Comparison of ENCODE assay signal across 12 mouse cellular contexts in genomic region chr7:30971901-30972300, GRCm38 (mm10). TPM values are rescaled to one million over a fixed set of nuclear protein-coding genes. Genes with fewer than 3 reads are reported as not detected.
DNase-seq lines count a peak whose midpoint lies in the region; ATAC-seq and TF ChIP-seq lines count a peak whose summit lies in the region.
"Had no signal": no experiment of that assay in that cellular context is flagged by ENCODE, and none has a peak within 500 bp of the region (broad histone marks: within the 10 kb centered on the region; RNA-seq: fewer than 3 reads in every experiment).

No protein-coding gene starts in this region.

- peak overlapping the region; percentile 54; the same call in 1 of the 2 replicates for H3K4me3 ChIP-seq in heart, embryonic 16.5 days (ENCODE audit: low read length)
- peak overlapping the region; percentile 73; the same call in 1 of the 2 replicates for H3K4me3 ChIP-seq in testis, adult 2 months (ENCODE audit: control insufficient read depth, low read depth, low read length)
- peak overlapping the region; percentile 52 for H3K4me3 ChIP-seq in limb, embryonic 13.5 days

- TF ChIP-seq POLR2A in testis, adult 2 months (IDR thresholded peaks at IDR 0.05; ENCODE audit: control insufficient read depth, low read depth, low read length) = no peak

- H3K4me1 ChIP-seq in heart, embryonic 16.5 days (ENCODE audit: control insufficient read depth, insufficient read depth, low read length) = peaks cover 5% of the 10 kb centered on the region; the same call in 1 of the 2 replicates
- peaks cover 18% of the 10 kb centered on the region for H3K4me1 ChIP-seq in testis, adult 2 months (ENCODE audit: control insufficient read depth, insufficient read depth, low read length)
- H3K4me1 ChIP-seq in limb, embryonic 13.5 days = peaks cover 18% of the 10 kb centered on the region

- TF ChIP-seq CTCF in testis, adult 2 months (IDR thresholded peaks at IDR 0.05; ENCODE audit: control insufficient read depth, insufficient read depth, insufficient replicate concordance, low read depth, low read length) = no peak

- H3K9me3 ChIP-seq in heart, embryonic 16.5 days (replicated peaks; ENCODE audit: control insufficient read depth, low read length) = no peaks in the 10 kb centered on the region
- no peaks in the 10 kb centered on the region for H3K9me3 ChIP-seq in limb, embryonic 13.5 days

- peaks cover 14% of the 10 kb centered on the region for H3K27me3 ChIP-seq in heart, embryonic 16.5 days (ENCODE audit: control insufficient read depth, insufficient read depth, low read length)
- no peaks in the 10 kb centered on the region for H3K27me3 ChIP-seq in testis, adult 2 months (ENCODE audit: control insufficient read depth, insufficient read depth, low read length)
- H3K27me3 ChIP-seq in limb, embryonic 13.5 days = peaks cover 23% of the 10 kb centered on the region

- no peak for ATAC-seq in heart, embryonic 16.5 days (replicated peaks; ENCODE audit: extremely low read depth, insufficient read depth, low FRiP score)
- ATAC-seq in limb, embryonic 13.5 days (ENCODE audit: low FRiP score, low read depth) = no peak

- H3K27ac ChIP-seq in heart, embryonic 16.5 days (ENCODE audit: low read length) = no peak overlapping the region
- peak overlapping the region; percentile 2; the same call in 1 of the 2 replicates for H3K27ac ChIP-seq in testis, adult 2 months (ENCODE audit: control insufficient read depth, insufficient read depth, low read depth, low read length)
- H3K27ac ChIP-seq in limb, embryonic 13.5 days = no peak overlapping the region

- H3K4me2 ChIP-seq in heart, embryonic 16.5 days (ENCODE audit: low read depth, low read length) = no peak overlapping the region
- H3K4me2 ChIP-seq in limb, embryonic 13.5 days (replicated peaks) = peak overlapping the region; percentile 76

- no peak overlapping the region for H3K9ac ChIP-seq in heart, embryonic 16.5 days (ENCODE audit: low read length)
- H3K9ac ChIP-seq in limb, embryonic 13.5 days = no peak overlapping the region

- DNase-seq in heart, postnatal 4 days = no peak
- DNase-seq in testis, postnatal 10 days (ENCODE audit: low spot score) = no peak
- no peak for DNase-seq in right cerebral cortex, adult 18-20 months
- DNase-seq in cerebellum, adult 11-12 months = no peak
- no peak for DNase-seq in spleen, adult 12 weeks (ENCODE audit: low spot score)
- DNase-seq: heart, postnatal 10 days; left cerebral cortex, postnatal 4 days had no signal

- WGBS in heart, embryonic 16.5 days = 82% methylated on average over 15 of the region's 15 CpGs
- 87% methylated on average over 15 of the region's 15 CpGs for WGBS in limb, embryonic 13.5 days

- H3K36me3 ChIP-seq in heart, embryonic 16.5 days (ENCODE audit: control insufficient read depth, insufficient read depth) = no peaks in the 10 kb centered on the region
- H3K36me3 ChIP-seq in testis, adult 2 months (ENCODE audit: control insufficient read depth, insufficient read depth, low read length) = no peaks in the 10 kb centered on the region
- H3K36me3 ChIP-seq in limb, embryonic 13.5 days = peaks cover 4% of the 10 kb centered on the region; the same call in 1 of the 2 replicates

RNA-seq across cellular contexts. Expression of gene Lsr, which starts 1.4 kb away (rescaled TPM):
- polyA plus RNA-seq in heart, embryonic 16.5 days (2015; fragmentation: Nextera tagmentation; extraction: Ambion mirVana) = 10.8 and 14.5 TPM in 2 replicates
- total RNA-seq in heart, postnatal 4 days (2021) = 1 to 10 TPM; 5.5 to 5.6 TPM
- polyA plus RNA-seq in testis, adult 2 months (2012; rRNA removed) = 24.4 and 30.2 TPM in 2 replicates
- 25.4 and 25.9 TPM in 2 replicates for polyA plus RNA-seq in limb, embryonic 13.5 days (2015; fragmentation: Nextera tagmentation; extraction: Ambion mirVana)

RNA-seq across cellular contexts. Expression of gene Fam187b, which starts 1.7 kb away (rescaled TPM):
- polyA plus RNA-seq in heart, embryonic 16.5 days (2015; fragmentation: Nextera tagmentation; extraction: Ambion mirVana) = 0.70 and 0.90 TPM in 2 replicates
- total RNA-seq in heart, postnatal 4 days (2021) = under 1 TPM; 0.36 TPM
- polyA plus RNA-seq in testis, adult 2 months (2012; rRNA removed) = 524 and 525 TPM in 2 replicates
- 0.70 and 0.78 TPM in 2 replicates for polyA plus RNA-seq in limb, embryonic 13.5 days (2015; fragmentation: Nextera tagmentation; extraction: Ambion mirVana)
- polyA plus RNA-seq: erythroblast, embryonic 14.5 days had no signal

RNA-seq across cellular contexts. Expression of gene Usf2, which starts 15.3 kb away (rescaled TPM):
- polyA plus RNA-seq in heart, embryonic 16.5 days (2015; fragmentation: Nextera tagmentation; extraction: Ambion mirVana) = 15.5 and 16.6 TPM in 2 replicates
- total RNA-seq in heart, postnatal 4 days (2021) = 100 to 1,000 TPM; 100 to 103 TPM
- 27.0 and 31.3 TPM in 2 replicates for polyA plus RNA-seq in testis, adult 2 months (2012; rRNA removed)
- 27.9 and 28.7 TPM in 2 replicates for polyA plus RNA-seq in limb, embryonic 13.5 days (2015; fragmentation: Nextera tagmentation; extraction: Ambion mirVana)

RNA-seq across cellular contexts. Expression of gene Hamp, which starts 28.1 kb away (rescaled TPM):
- not detected in 2 replicates for polyA plus RNA-seq in heart, embryonic 16.5 days (2015; fragmentation: Nextera tagmentation; extraction: Ambion mirVana)
- 1 to 10 TPM; 1.6 to 1.9 TPM for total RNA-seq in heart, postnatal 4 days (2021)
- not detected in 2 replicates for polyA plus RNA-seq in testis, adult 2 months (2012; rRNA removed)
- not detected in 2 replicates for polyA plus RNA-seq in limb, embryonic 13.5 days (2015; fragmentation: Nextera tagmentation; extraction: Ambion mirVana)
- total RNA-seq: left cerebral cortex, postnatal 4 days had no signal
- polyA plus RNA-seq: erythroblast, embryonic 14.5 days; neural tube, embryonic 14.5 days had no signal

RNA-seq across cellular contexts. Expression of gene Hamp2, which starts 47.4 kb away (rescaled TPM):
- polyA plus RNA-seq in heart, embryonic 16.5 days (2015; fragmentation: Nextera tagmentation; extraction: Ambion mirVana) = not detected in 2 replicates
- 1 to 10 TPM in 1 of 2 experiments, under 1 TPM in 1; 0.76 to 1.2 TPM for total RNA-seq in heart, postnatal 4 days (2021)
- 0.38 and 1.5 TPM in 2 replicates for polyA plus RNA-seq in testis, adult 2 months (2012; rRNA removed)
- polyA plus RNA-seq in limb, embryonic 13.5 days (2015; fragmentation: Nextera tagmentation; extraction: Ambion mirVana) = not detected in 2 replicates
- total RNA-seq: left cerebral cortex, postnatal 4 days had no signal
- polyA plus RNA-seq: erythroblast, embryonic 14.5 days; neural tube, embryonic 14.5 days had no signal

Comparison
In these comparisons a context has a peak if more than half of its experiments do, and no peak if none do; other contexts are left out.
1. RNA of gene Fam187b, which starts 1.7 kb away (polyA plus RNA-seq): 524 to 525 TPM in testis, adult 2 months; 0.70 to 0.78 TPM in limb, embryonic 13.5 days and 0.70 to 0.90 TPM in heart, embryonic 16.5 days; every median in the first group is over 100 times any median in the second.
2. Peak in every context shown above with its lines, with median percentiles within 50 percentile points of each other: H3K4me3 ChIP-seq.